Mouse (Mus musculus): ENCODE measurements at regions not wholly inside any gene's neighbourhood (a gene's known extent, or its start where the extent isn't known, plus 50 kb on each side); places are given as distances from the start of the nearest gene placed in this dataset.

DNA sequence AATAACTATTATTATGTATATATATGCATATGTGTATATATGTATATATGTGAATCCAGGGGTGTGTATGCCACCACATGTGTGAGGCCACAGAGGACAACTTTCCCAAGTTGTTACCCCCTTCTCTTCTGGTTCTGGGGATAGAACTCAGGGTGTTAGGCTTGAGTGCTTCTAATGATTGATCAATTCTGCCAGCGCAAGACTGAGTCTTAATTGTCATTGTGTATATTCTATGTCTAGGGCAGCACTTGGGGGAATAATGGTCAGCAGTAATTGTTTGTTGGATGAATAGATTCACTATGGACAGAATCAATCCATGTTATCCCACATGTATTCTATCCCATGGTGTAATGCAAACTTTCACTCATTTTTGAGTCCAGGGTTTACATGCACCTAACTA is 127.3 kb downstream of the Anapc10 start:
- TF ChIP-seq CHD2 (IDR thresholded peaks at IDR 0.05; ENCODE audit: low read depth, low read length) = no peak
- TF ChIP-seq HCFC1 (IDR thresholded peaks at IDR 0.05; ENCODE audit: borderline replicate concordance, insufficient read depth, low read length) = no peak
- TF ChIP-seq ZC3H11A (IDR thresholded peaks at IDR 0.05; ENCODE audit: borderline replicate concordance, low read depth, low read length) = no peak
- no peak for TF ChIP-seq MAFK (IDR thresholded peaks at IDR 0.05; ENCODE audit: insufficient read depth, low read depth, low read length)
- no peak for TF ChIP-seq ZNF384 (IDR thresholded peaks at IDR 0.05; ENCODE audit: low read depth, low read length)
